26 mouse cellular contexts compared by ENCODE assay signal in genomic region chr7:112892595-112892994, GRCm38 (mm10).
DNase-seq lines count a peak whose midpoint lies in the region; ATAC-seq and TF ChIP-seq lines count a peak whose summit lies in the region.
"Had no signal": no experiment of that assay in that cellular context is flagged by ENCODE, and none has a peak within 500 bp of the region (broad histone marks: within the 10 kb centered on the region; RNA-seq: fewer than 3 reads in every experiment).

No protein-coding gene starts in this region.

- in situ Hi-C loops in ES-E14 (cut with MboI; ENCODE audit: low sequenced_read_pairs in 2 of 2, unreplicated experiment in 2 of 2): no loop called here

- no peak overlapping the region for H3K4me2 ChIP-seq in forebrain, embryonic 14.5 days (ENCODE audit: low read length)
- H3K4me2 ChIP-seq in kidney, embryonic 14.5 days (replicated peaks; ENCODE audit: low read depth, low read length): no peak overlapping the region
- no peak overlapping the region for H3K4me2 ChIP-seq in kidney, postnatal 0 days (ENCODE audit: low read length)
- H3K4me2 ChIP-seq: embryonic facial prominence, embryonic 13.5 days; forebrain, embryonic 15.5 days; heart, embryonic 13.5 days; hindbrain, embryonic 14.5 days had no signal

- H3K27ac ChIP-seq in forebrain, embryonic 10.5 days: peak overlapping the region; percentile 41; the same call in 1 of the 2 replicates
- no peak overlapping the region for H3K27ac ChIP-seq in forebrain, embryonic 14.5 days (ENCODE audit: low read depth, low read length)
- H3K27ac ChIP-seq in kidney, embryonic 14.5 days (ENCODE audit: low read depth, low read length): no peak overlapping the region
- 0 out of 2 replicates have a peak overlapping the region, but pooled peaks have one; percentile 37 for H3K27ac ChIP-seq in kidney, postnatal 0 days
- peak overlapping the region; percentile 70; the same call in 1 of the 2 replicates for H3K27ac ChIP-seq in ES-E14 (ENCODE audit: insufficient read depth, low read depth, low read length, poor library complexity, severe bottlenecking)
- H3K27ac ChIP-seq: embryonic facial prominence, embryonic 10.5 days; embryonic facial prominence, embryonic 13.5 days; forebrain, embryonic 15.5 days; heart, embryonic 13.5 days; hindbrain, embryonic 14.5 days; hindbrain, postnatal 0 days had no signal

- H3K9me3 ChIP-seq in forebrain, embryonic 10.5 days: no peaks in the 10 kb centered on the region
- no peaks in the 10 kb centered on the region for H3K9me3 ChIP-seq in forebrain, embryonic 14.5 days (replicated peaks; ENCODE audit: control insufficient read depth, low read length)
- no peaks in the 10 kb centered on the region for H3K9me3 ChIP-seq in kidney, embryonic 14.5 days (ENCODE audit: control insufficient read depth, low read length)
- H3K9me3 ChIP-seq in kidney, postnatal 0 days (replicated peaks; ENCODE audit: low read length): no peaks in the 10 kb centered on the region
- no peaks in the 10 kb centered on the region for H3K9me3 ChIP-seq in ES-E14 (ENCODE audit: control insufficient read depth, insufficient read depth, low read depth, low read length)
- H3K9me3 ChIP-seq: embryonic facial prominence, embryonic 10.5 days; embryonic facial prominence, embryonic 13.5 days; forebrain, embryonic 15.5 days; heart, embryonic 13.5 days had no signal

- no peaks in the 10 kb centered on the region for H3K4me1 ChIP-seq in forebrain, embryonic 10.5 days
- H3K4me1 ChIP-seq in forebrain, embryonic 14.5 days (ENCODE audit: control insufficient read depth, insufficient read depth, low read length): no peaks in the 10 kb centered on the region
- H3K4me1 ChIP-seq in kidney, embryonic 14.5 days (ENCODE audit: control insufficient read depth, insufficient read depth, low read length): 0 out of 2 replicates have a peak, but pooled peaks cover 3% of the 10 kb centered on the region
- H3K4me1 ChIP-seq in kidney, postnatal 0 days (replicated peaks; ENCODE audit: insufficient read depth, low read length): no peaks in the 10 kb centered on the region
- H3K4me1 ChIP-seq in ES-E14 (ENCODE audit: control insufficient read depth in 2 of 2, insufficient read depth in 2 of 2, low read length in 2 of 2, poor library complexity in 1 of 2): peaks cover 0 to 8% of the 10 kb centered on the region in 2 experiments; a peak in 2 of 4 replicates
- H3K4me1 ChIP-seq: forebrain, embryonic 15.5 days had no signal

- no peak overlapping the region for H3K4me3 ChIP-seq in forebrain, embryonic 10.5 days
- no peak overlapping the region for H3K4me3 ChIP-seq in forebrain, embryonic 14.5 days (ENCODE audit: low read depth, low read length)
- no peak overlapping the region for H3K4me3 ChIP-seq in kidney, embryonic 14.5 days (ENCODE audit: low read length)
- H3K4me3 ChIP-seq in kidney, postnatal 0 days (replicated peaks; ENCODE audit: low read depth, low read length): no peak overlapping the region
- no peak overlapping the region for H3K4me3 ChIP-seq in ES-E14 (ENCODE audit: insufficient read depth in 1 of 2, low read depth in 1 of 2, low read length in 2 of 2, poor library complexity in 1 of 2, severe bottlenecking in 1 of 2)
- H3K4me3 ChIP-seq: embryonic facial prominence, embryonic 10.5 days; embryonic facial prominence, embryonic 13.5 days; erythroblast, embryonic 14.5 days; forebrain, embryonic 15.5 days; heart, embryonic 13.5 days had no signal

- 65% methylated on average over 5 of the region's 5 CpGs for WGBS in forebrain, embryonic 10.5 days
- WGBS in forebrain, embryonic 14.5 days: 67% methylated on average over 5 of the region's 5 CpGs
- WGBS in kidney, embryonic 14.5 days: 50% methylated on average over 5 of the region's 5 CpGs
- WGBS in kidney, postnatal 0 days: 52% methylated on average over 5 of the region's 5 CpGs

- intact Hi-C loops in left cerebral cortex, postnatal 4 days (cut with DNase I): no loop called here

- DNase-seq in forebrain, embryonic 10.5 days (ENCODE audit: extremely low spot score, low spot score): no peak
- no peak for DNase-seq in forebrain, embryonic 14.5 days (ENCODE audit: low spot score)
- no peak for DNase-seq in kidney, postnatal 14 days
- DNase-seq in kidney, postnatal 0 days (ENCODE audit: low spot score): no peak
- no peak for DNase-seq in kidney, postnatal 10 days
- no peak for DNase-seq in ES-E14 (ENCODE audit: low read depth, low spot score)
- no peak for DNase-seq in left cerebral cortex, postnatal 4 days
- DNase-seq: adrenal gland, postnatal 10 days; adrenal gland, postnatal 36 days; cerebellum, adult 18-20 months; cerebellum, adult 9-11 months; embryo, embryonic 11 days; gastrocnemius, postnatal 14 days; heart, adult 18-20 months; heart, postnatal 14 days; heart, postnatal 4 days had no signal

- H3K27me3 ChIP-seq in forebrain, embryonic 10.5 days (ENCODE audit: poor library complexity, severe bottlenecking): no peaks in the 10 kb centered on the region
- H3K27me3 ChIP-seq in forebrain, embryonic 14.5 days (replicated peaks; ENCODE audit: control insufficient read depth, insufficient read depth, low read length): no peaks in the 10 kb centered on the region
- no peaks in the 10 kb centered on the region for H3K27me3 ChIP-seq in kidney, embryonic 14.5 days (ENCODE audit: control insufficient read depth, insufficient read depth, low read length)
- H3K27me3 ChIP-seq in kidney, postnatal 0 days (ENCODE audit: insufficient read depth, low read length): no peaks in the 10 kb centered on the region
- H3K27me3 ChIP-seq: embryonic facial prominence, embryonic 13.5 days; forebrain, embryonic 15.5 days; heart, embryonic 13.5 days had no signal

- TF ChIP-seq CTCF in kidney, postnatal 0 days (IDR thresholded peaks at IDR 0.05; ENCODE audit: low read depth): no peak

- H3K36me3 ChIP-seq in forebrain, embryonic 10.5 days (replicated peaks): peaks cover 80% of the 10 kb centered on the region
- H3K36me3 ChIP-seq in forebrain, embryonic 14.5 days (ENCODE audit: control insufficient read depth, insufficient read depth, low read length): peaks cover 28% of the 10 kb centered on the region; the same call in 1 of the 2 replicates
- H3K36me3 ChIP-seq in kidney, embryonic 14.5 days (ENCODE audit: control insufficient read depth, insufficient read depth, low read length): peaks cover 37% of the 10 kb centered on the region
- H3K36me3 ChIP-seq in kidney, postnatal 0 days (ENCODE audit: insufficient read depth, low read length): peaks cover 22% of the 10 kb centered on the region; the same call in 1 of the 2 replicates
- peaks cover 20% of the 10 kb centered on the region for H3K36me3 ChIP-seq in ES-E14 (ENCODE audit: control insufficient read depth, insufficient read depth, low read length, poor library complexity, severe bottlenecking)
- H3K36me3 ChIP-seq: forebrain, embryonic 15.5 days had no signal

- ATAC-seq in forebrain, embryonic 14.5 days: no peak
- ATAC-seq in kidney, embryonic 14.5 days (ENCODE audit: low FRiP score, low TSS enrichment): peak; percentile 83
- ATAC-seq in kidney, postnatal 0 days (replicated peaks; ENCODE audit: low FRiP score, low read depth): no peak
- ATAC-seq: forebrain, embryonic 15.5 days; hindbrain, postnatal 0 days; inflammation-experienced regulatory T-cells, adult 6 months; intestine, embryonic 16.5 days had no signal

- no peak overlapping the region for H3K9ac ChIP-seq in forebrain, embryonic 14.5 days (ENCODE audit: low read length)
- no peak overlapping the region for H3K9ac ChIP-seq in kidney, embryonic 14.5 days (ENCODE audit: low read depth, low read length)
- no peak overlapping the region for H3K9ac ChIP-seq in kidney, postnatal 0 days (ENCODE audit: low read depth, low read length)
- peak overlapping the region; percentile 30; the same call in 1 of the 2 replicates for H3K9ac ChIP-seq in ES-E14 (ENCODE audit: insufficient read depth, low read depth, low read length, poor library complexity, severe bottlenecking)
- H3K9ac ChIP-seq: embryonic facial prominence, embryonic 13.5 days; forebrain, embryonic 15.5 days; heart, embryonic 13.5 days; hindbrain, embryonic 14.5 days had no signal

TF ChIP-seq in ES-E14, 5 proteins besides CTCF, POLR2A, EP300 and RAD21:
- TF ChIP-seq CHD2 (IDR thresholded peaks at IDR 0.05; ENCODE audit: low read depth, low read length) (no peak), ZNF384 (IDR thresholded peaks at IDR 0.05; ENCODE audit: low read depth, low read length) (no peak), ZC3H11A (IDR thresholded peaks at IDR 0.05; ENCODE audit: borderline replicate concordance, low read depth, low read length) (no peak), MAFK (IDR thresholded peaks at IDR 0.05; ENCODE audit: insufficient read depth, low read depth, low read length) (no peak), HCFC1 (IDR thresholded peaks at IDR 0.05; ENCODE audit: borderline replicate concordance, insufficient read depth, low read length) (no peak)

Comparison
In these comparisons a context has a peak if more than half of its experiments do, and no peak if none do; other contexts are left out.
1. H3K27ac ChIP-seq: peak in forebrain, embryonic 10.5 days (single experiment), kidney, postnatal 0 days (single experiment) and ES-E14 (single experiment); none in forebrain, embryonic 14.5 days (single experiment) and kidney, embryonic 14.5 days (single experiment).